Mouse (Mus musculus) heart, embryonic 12.5 days (tissue): ENCODE measurements around the gene Rho. TPM values are rescaled to one million over a fixed set of nuclear protein-coding genes. Genes with fewer than 3 reads are reported as not detected.
A peak's percentile ranks its signal among the peaks of the same experiment; 100 is the strongest.

Source experiments
- ATAC-seq: fragments of 200-750 bp; cut with Nextera tagmentation; 2 replicates; pipeline ENCODE4 v1.8.0; 2017; ENCODE audit warnings: moderate TSS enrichment, moderate library complexity; ENCODE audit not compliant: insufficient number of reproducible peaks, low FRiP score
- H3K27ac ChIP-seq: fragments of 300-500 bp; sonication (generic); 2 replicates; pipeline ENCODE4 v1.5.1; 2016; ENCODE audit warnings: mild to moderate bottlenecking, moderate library complexity; ENCODE audit not compliant: poor library complexity, severe bottlenecking
- H3K27me3 ChIP-seq: fragments of 300-500 bp; sonication (generic); replicated peaks from 2 replicates; pipeline ENCODE4 v1.6.1; 2016; ENCODE audit warnings: mild to moderate bottlenecking, moderate library complexity
- H3K36me3 ChIP-seq: fragments of 300-500 bp; sonication (generic); 2 replicates; pipeline ENCODE4 v1.6.1; 2016; ENCODE audit warnings: mild to moderate bottlenecking, moderate library complexity
- H3K4me1 ChIP-seq: fragments of 300-500 bp; sonication (generic); replicated peaks from 2 replicates; pipeline ENCODE4 v1.6.1; 2016; ENCODE audit warnings: mild to moderate bottlenecking
- H3K4me2 ChIP-seq: fragments of 300-500 bp; sonication (generic); 2 replicates; pipeline ENCODE4 v1.6.1; 2016; ENCODE audit warnings: mild to moderate bottlenecking, moderate library complexity
- H3K4me3 ChIP-seq: fragments of 300-500 bp; sonication (generic); 2 replicates; pipeline ENCODE4 v1.5.1; 2016; ENCODE audit warnings: mild to moderate bottlenecking
- H3K9ac ChIP-seq: fragments of 300-500 bp; sonication (generic); 2 replicates; pipeline ENCODE4 v1.6.1; 2016; ENCODE audit warnings: mild to moderate bottlenecking, moderate library complexity
- H3K9me3 ChIP-seq: fragments of 300-500 bp; sonication (generic); replicated peaks from 2 replicates; pipeline ENCODE4 v1.6.1; 2016; ENCODE audit warnings: mild to moderate bottlenecking, moderate library complexity
- WGBS: fragments of 180-500 bp; shearing (Covaris S2); methylation state at CpG from one replicate; pipeline ENCODE4 v1.1.7; 2016; 5-methylcytosine and 5-hydroxymethylcytosine counted together
- polyA plus RNA-seq: library from polyadenylated mRNA; unstranded; fragments of >200 nt; fragmentation: Nextera tagmentation; extraction: Ambion mirVana; gene quantifications from 2 replicates; pipeline ENCODE4 v1.2.1, GENCODE M21; 2016

Gene Rho
- 0.13 TPM in 1 of 2 replicates, not detected in the other for polyA plus RNA-seq

DNA sequence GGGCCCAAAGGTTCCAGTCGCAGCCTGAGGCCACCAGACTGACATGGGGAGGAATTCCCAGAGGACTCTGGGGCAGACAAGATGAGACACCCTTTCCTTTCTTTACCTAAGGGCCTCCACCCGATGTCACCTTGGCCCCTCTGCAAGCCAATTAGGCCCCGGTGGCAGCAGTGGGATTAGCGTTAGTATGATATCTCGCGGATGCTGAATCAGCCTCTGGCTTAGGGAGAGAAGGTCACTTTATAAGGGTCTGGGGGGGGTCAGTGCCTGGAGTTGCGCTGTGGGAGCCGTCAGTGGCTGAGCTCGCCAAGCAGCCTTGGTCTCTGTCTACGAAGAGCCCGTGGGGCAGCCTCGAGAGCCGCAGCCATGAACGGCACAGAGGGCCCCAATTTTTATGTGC lies at the start of gene Rho:
Rho (plus strand) TSS at position 110 of the 400 bp plus-strand sequence.
- no peak within 1 kb of the TSS for H3K4me2 ChIP-seq
- ATAC-seq: no peak
- no peak within 1 kb of the TSS for H3K4me3 ChIP-seq
- no peak within 1 kb of the TSS for H3K27ac ChIP-seq
- H3K4me1 ChIP-seq: peaks cover 18% of the 10 kb centered on the region
- H3K9me3 ChIP-seq: no peaks in the 10 kb centered on the region
- H3K9ac ChIP-seq: peak within 1 kb of the TSS; percentile 4; the same call in 1 of the 2 replicates
- no peaks in the 10 kb centered on the region for H3K27me3 ChIP-seq
- 82% methylated on average over 14 of the region's 14 CpGs for WGBS
- H3K36me3 ChIP-seq: no peaks in the 10 kb centered on the region

DNA sequence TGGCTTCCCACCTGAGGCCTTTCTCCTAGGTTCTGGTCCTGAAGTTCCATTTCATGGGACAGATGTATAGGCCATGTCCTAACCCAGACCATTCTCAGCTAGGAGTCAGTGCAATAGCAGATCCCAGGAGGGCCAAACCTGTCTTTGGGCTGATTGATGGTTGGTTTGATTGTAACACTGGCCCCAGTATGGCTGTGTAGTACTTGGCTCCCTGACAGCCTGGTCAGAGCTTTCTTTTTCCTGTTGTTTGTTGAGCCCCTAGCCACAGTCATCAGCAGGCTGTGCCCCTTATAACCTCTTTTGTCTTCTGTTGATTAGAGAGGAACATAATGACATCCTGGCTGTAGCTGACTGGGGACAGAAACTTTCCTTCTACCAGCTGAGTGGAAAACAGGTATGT lies 47.5 kb upstream of the Rho start:
- H3K9me3 ChIP-seq: peaks cover 5% of the 10 kb centered on the region; the same call in 1 of the 2 replicates
- peaks cover 39% of the 10 kb centered on the region for H3K36me3 ChIP-seq
- no peaks in the 10 kb centered on the region for H3K27me3 ChIP-seq
- H3K27ac ChIP-seq: peak overlapping the region; percentile 53
- no peak overlapping the region for H3K4me2 ChIP-seq
- no peak overlapping the region for H3K9ac ChIP-seq
- peaks cover 21% of the 10 kb centered on the region for H3K4me1 ChIP-seq
- ATAC-seq: peak; percentile 57; the same call in 1 of the 2 replicates
- H3K4me3 ChIP-seq: no peak overlapping the region

DNA sequence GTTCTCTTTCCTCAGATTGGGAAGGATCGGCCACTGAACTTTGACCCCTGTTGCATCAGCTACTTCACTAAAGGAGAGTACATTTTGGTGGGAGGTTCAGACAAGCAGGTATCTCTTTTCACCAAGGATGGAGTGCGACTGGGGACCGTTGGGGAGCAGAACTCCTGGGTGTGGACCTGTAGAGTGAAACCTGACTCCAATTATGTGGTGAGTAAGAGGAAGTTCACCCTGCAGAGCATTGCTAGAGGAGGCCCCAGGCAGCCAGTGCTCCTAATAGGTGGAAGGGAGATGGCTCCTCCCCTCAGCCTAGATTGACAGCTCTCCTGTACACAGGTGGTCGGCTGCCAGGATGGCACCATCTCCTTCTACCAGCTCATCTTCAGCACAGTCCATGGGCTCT lies 44.7 kb upstream of the Rho start:
- 62% methylated on average over 4 of the region's 4 CpGs for WGBS
- H3K4me1 ChIP-seq: peaks cover 22% of the 10 kb centered on the region
- H3K27ac ChIP-seq: no peak overlapping the region
- no peak overlapping the region for H3K4me3 ChIP-seq
- H3K4me2 ChIP-seq: no peak overlapping the region
- no peaks in the 10 kb centered on the region for H3K27me3 ChIP-seq
- peaks cover 38% of the 10 kb centered on the region for H3K36me3 ChIP-seq
- peaks cover 5% of the 10 kb centered on the region; the same call in 1 of the 2 replicates for H3K9me3 ChIP-seq
- ATAC-seq: no peak
- no peak overlapping the region for H3K9ac ChIP-seq

DNA sequence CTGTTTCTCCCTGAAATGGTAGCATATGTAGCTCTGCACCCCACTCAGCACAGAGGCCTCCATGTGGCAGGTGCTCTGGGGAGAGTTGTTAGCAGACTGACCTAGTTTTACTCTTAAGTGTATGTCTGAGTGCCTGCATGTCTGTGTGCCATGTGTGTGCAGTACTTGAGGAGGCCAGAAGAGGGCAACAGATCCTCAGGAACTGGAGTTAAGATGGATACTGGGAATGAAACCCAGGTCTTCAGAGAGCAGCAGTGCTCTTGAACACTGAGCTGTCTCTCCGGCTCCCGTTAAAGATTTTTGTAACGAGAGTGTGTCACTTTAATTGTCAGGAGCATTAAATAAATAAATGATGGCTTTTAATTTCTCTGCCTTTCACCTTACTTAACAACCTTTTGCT lies 43.3 kb upstream of the Rho start:
- Histone ChIP-seq H3K36me3 (peaks cover 45% of the 10 kb centered on the region), H3K4me3 (no peak overlapping the region), H3K27me3 (no peaks in the 10 kb centered on the region), H3K27ac (no peak overlapping the region), H3K4me2 (no peak overlapping the region), H3K4me1 (peaks cover 25% of the 10 kb centered on the region), H3K9ac (no peak overlapping the region), H3K9me3 (peaks cover 5% of the 10 kb centered on the region; the same call in 1 of the 2 replicates)
- ATAC-seq: no peak
- 92% methylated on average over 3 of the region's 3 CpGs for WGBS

DNA sequence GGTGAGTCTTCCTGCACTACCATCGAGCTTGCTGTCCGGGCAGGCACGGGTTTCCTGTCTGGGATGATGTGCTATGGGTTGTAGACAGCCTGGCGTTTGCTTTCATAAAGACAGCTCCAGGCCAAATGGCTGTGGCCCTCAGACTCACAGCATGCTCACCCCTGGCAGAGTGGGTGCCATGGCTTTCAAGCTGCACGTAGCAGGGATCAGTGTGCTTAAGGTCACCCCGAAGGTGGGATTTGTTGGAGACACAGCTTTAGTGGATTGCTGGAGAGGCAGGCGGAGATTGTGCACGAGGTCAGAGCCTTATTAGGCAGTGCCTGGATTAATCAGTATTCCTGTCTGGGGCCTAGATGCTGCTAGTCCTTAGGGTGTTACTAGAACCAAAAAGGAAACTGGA lies 40.9 kb upstream of the Rho start:
- Histone ChIP-seq H3K4me2 (no peak overlapping the region), H3K27ac (no peak overlapping the region), H3K4me1 (peaks cover 25% of the 10 kb centered on the region), H3K27me3 (no peaks in the 10 kb centered on the region), H3K9me3 (peaks cover 5% of the 10 kb centered on the region; the same call in 1 of the 2 replicates), H3K9ac (no peak overlapping the region), H3K36me3 (peaks cover 56% of the 10 kb centered on the region), H3K4me3 (no peak overlapping the region)
- WGBS: 60% methylated on average over 8 of the region's 8 CpGs
- ATAC-seq: no peak

DNA sequence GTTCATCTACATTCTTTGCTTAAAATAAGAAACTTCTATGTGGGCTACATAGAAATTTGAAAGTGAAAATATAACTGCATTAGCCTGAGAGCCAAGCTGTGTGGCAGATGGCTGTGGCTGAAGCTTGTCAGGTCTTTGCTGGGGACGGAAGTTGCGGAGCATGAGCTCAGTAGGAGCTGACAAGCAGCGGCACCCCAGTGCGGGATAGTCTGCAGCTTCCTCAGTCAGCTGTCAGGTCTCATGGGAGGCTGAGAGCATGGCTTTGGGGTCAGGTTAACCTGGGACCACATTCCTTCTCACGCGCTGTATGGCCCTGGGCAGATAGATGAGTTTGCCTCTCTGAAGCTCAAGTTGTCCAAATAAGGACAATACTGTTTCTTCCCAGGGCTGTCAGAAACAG lies 40.5 kb upstream of the Rho start:
- no peak overlapping the region for H3K9ac ChIP-seq
- 42% methylated on average over 6 of the region's 6 CpGs for WGBS
- peak overlapping the region; percentile 63 for H3K27ac ChIP-seq
- peaks cover 5% of the 10 kb centered on the region; the same call in 1 of the 2 replicates for H3K9me3 ChIP-seq
- no peaks in the 10 kb centered on the region for H3K27me3 ChIP-seq
- H3K4me2 ChIP-seq: no peak overlapping the region
- H3K4me3 ChIP-seq: no peak overlapping the region
- peak; percentile 18; the same call in 1 of the 2 replicates for ATAC-seq
- peaks cover 25% of the 10 kb centered on the region for H3K4me1 ChIP-seq
- H3K36me3 ChIP-seq: peaks cover 52% of the 10 kb centered on the region

DNA sequence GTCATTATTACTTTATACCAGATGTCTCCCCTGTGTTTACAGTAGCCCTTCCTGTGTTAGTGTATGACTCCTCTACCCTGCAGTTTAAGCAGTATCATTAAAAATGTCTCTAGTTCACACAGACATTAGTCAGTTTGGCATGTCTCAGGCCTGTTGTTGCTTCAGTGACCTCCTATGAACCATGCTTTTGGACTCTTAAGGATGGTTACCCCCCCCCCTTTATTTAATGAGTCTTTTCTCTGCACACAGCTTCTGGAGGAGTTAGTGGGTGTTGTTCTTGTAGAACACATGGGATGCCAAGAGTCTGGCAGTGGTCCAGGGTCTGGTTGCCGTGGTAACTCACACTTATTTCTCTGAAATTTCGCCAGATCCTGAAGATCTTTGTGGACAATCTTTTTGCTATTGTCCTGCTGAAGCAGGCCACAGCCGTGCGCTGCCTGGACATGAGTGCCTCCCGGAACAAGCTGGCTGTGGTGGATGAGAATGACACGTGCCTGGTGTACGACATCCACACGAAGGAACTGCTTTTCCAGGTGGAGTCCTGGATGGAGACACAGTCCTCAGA lies 40.0 kb upstream of the Rho start:
- H3K27me3 ChIP-seq: no peaks in the 10 kb centered on the region
- peak overlapping the region; percentile 63 for H3K27ac ChIP-seq
- no peak overlapping the region for H3K4me3 ChIP-seq
- 64% methylated on average over 8 of the region's 8 CpGs for WGBS
- ATAC-seq: no peak; the same call in 1 of the 2 replicates
- peaks cover 52% of the 10 kb centered on the region for H3K36me3 ChIP-seq
- peaks cover 5% of the 10 kb centered on the region; the same call in 1 of the 2 replicates for H3K9me3 ChIP-seq
- peaks cover 26% of the 10 kb centered on the region for H3K4me1 ChIP-seq
- no peak overlapping the region for H3K9ac ChIP-seq
- H3K4me2 ChIP-seq: no peak overlapping the region

DNA sequence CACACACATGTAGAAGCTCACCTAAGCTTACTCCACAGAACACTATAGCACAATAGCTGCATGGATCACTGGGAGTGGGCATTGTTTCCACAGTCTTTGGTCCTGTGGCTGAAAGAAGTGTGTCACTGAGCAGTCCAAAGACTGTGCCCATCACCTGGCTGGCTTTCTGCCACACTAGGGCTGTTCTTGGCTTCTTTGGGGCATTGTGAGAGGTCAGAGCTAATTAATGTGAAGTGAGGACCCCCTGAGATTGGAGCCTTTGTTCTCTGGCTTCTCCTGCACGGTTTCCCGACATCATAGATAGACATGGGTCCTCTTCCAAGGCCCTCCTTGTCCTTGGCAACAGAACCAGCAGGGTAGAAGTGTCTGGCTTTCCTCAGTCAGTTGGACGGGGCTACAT lies 39.2 kb upstream of the Rho start:
- H3K27ac ChIP-seq: no peak overlapping the region
- 72% methylated on average over 3 of the region's 3 CpGs for WGBS

DNA sequence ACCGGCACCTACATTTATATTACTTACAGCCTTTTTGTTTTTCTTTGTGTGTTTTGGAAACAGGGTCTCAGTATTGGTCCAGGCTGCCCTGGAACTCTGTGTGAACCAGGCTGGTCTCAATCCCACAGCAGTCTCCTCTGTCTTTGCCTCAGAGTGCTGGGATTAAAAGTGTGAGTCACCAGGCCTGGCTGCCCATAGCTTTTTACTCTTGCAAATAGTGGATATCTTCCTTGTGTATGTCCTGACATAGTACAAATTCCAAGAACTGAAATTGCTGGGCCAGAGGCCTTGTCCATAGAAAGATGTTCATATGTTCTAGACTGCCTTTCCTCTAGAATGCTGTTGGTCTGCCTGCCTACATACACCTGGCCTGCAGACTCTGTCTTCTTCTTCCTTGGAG lies 35.2 kb upstream of the Rho start:
- H3K36me3 ChIP-seq: peaks cover 29% of the 10 kb centered on the region
- WGBS: 80% methylated on average over 1 of the region's 1 CpGs
- H3K27ac ChIP-seq: no peak overlapping the region

More for the DNA sequence above, 39.2 kb upstream of the Rho start:
- Histone ChIP-seq H3K4me3 (no peak overlapping the region), H3K9ac (no peak overlapping the region), H3K4me1 (peaks cover 33% of the 10 kb centered on the region), H3K36me3 (peaks cover 47% of the 10 kb centered on the region), H3K27me3 (no peaks in the 10 kb centered on the region), H3K9me3 (peaks cover 5% of the 10 kb centered on the region; the same call in 1 of the 2 replicates), H3K4me2 (no peak overlapping the region)
- no peak for ATAC-seq

DNA sequence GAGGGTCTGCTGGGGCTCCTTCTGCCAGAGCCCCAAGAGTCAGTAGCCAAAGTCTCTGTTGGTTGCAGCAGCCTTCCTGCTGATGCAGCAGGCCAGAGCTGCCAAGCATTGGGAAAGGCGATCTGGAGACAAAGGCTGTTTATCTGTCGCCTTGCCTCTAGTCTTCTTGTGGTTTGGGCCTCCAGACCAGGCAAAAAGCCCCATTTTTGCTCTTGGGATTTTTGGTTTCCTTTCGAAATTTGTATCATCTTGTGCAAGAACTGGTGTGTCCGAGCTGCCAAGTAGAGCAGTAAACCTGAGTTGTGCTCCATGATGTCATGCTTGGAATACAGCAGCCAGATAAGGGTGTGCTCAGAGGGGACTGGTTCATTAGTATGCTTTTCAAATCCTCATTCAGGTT lies 34.4 kb upstream of the Rho start:
- H3K27me3 ChIP-seq: no peaks in the 10 kb centered on the region
- WGBS: 56% methylated on average over 4 of the region's 4 CpGs

More for the DNA sequence above, 35.2 kb upstream of the Rho start:
- Histone ChIP-seq H3K9me3 (no peaks in the 10 kb centered on the region), H3K27me3 (no peaks in the 10 kb centered on the region), H3K4me3 (no peak overlapping the region), H3K4me2 (no peak overlapping the region), H3K9ac (no peak overlapping the region), H3K4me1 (peaks cover 28% of the 10 kb centered on the region)
- no peak for ATAC-seq

DNA sequence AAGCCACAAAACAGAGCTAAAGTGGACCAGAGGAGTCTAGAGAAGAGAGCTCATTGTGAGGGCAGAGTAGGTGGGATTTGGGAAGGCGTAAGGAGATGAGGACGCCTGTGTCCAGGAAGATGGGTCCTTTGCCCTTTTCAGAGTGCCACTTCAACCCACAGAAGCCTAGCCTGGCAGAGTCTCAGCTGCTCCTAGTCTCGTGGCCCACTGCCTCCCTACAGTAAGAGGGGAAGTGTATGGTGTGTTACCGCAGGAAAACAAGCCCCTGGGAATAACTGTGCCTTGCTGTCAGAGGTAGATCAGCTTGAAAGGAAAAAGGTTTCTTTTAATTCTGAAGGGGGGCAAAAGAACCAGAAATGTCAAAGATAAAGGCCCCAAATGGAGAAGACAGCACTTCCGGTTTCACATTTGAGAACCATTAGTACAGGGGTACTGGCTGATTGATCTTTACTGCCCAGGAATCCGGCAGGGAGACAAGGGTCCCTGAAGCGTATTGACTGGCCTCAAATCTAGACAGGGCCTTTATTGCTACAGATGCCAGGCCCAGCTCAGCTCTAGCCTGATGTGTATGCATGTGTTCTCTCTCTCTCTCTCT lies 33.5 kb upstream of the Rho start:
- ATAC-seq: no peak
- Histone ChIP-seq H3K36me3 (peaks cover 24% of the 10 kb centered on the region), H3K4me3 (no peak overlapping the region), H3K4me1 (peaks cover 23% of the 10 kb centered on the region), H3K9me3 (no peaks in the 10 kb centered on the region), H3K4me2 (no peak overlapping the region), H3K9ac (0 out of 2 replicates have a peak overlapping the region, but pooled peaks have one; percentile 1), H3K27ac (no peak overlapping the region), H3K27me3 (no peaks in the 10 kb centered on the region)
- WGBS: 70% methylated on average over 7 of the region's 7 CpGs

More for the DNA sequence above, 34.4 kb upstream of the Rho start:
- ATAC-seq: no peak
- no peak overlapping the region for H3K4me3 ChIP-seq
- H3K27ac ChIP-seq: no peak overlapping the region
- H3K9ac ChIP-seq: no peak overlapping the region
- peaks cover 25% of the 10 kb centered on the region for H3K36me3 ChIP-seq
- peaks cover 27% of the 10 kb centered on the region for H3K4me1 ChIP-seq
- H3K9me3 ChIP-seq: no peaks in the 10 kb centered on the region
- no peak overlapping the region for H3K4me2 ChIP-seq
